Comparison of ENCODE assay signal across 23 mouse cellular contexts in genomic region chr6:131402606-131403005, GRCm38 (mm10). TPM values are rescaled to one million over a fixed set of nuclear protein-coding genes. Genes with fewer than 3 reads are reported as not detected.
A peak's percentile ranks its signal among the peaks of the same experiment; 100 is the strongest.
DNase-seq lines count a peak whose midpoint lies in the region; ATAC-seq and TF ChIP-seq lines count a peak whose summit lies in the region.
"Had no signal": no experiment of that assay in that cellular context is flagged by ENCODE, and none has a peak within 500 bp of the region (broad histone marks: within the 10 kb centered on the region; RNA-seq: fewer than 3 reads in every experiment).

No protein-coding gene starts in this region.

- DNase-seq in forebrain, embryonic 10.5 days (ENCODE audit: extremely low spot score, low spot score) = no peak
- no peak for DNase-seq in layer of hippocampus, adult 2 months (ENCODE audit: low spot score in 2 of 2)
- no peak for DNase-seq in layer of hippocampus, postnatal 36 days
- no peak for DNase-seq in limb, embryonic 10.5 days (ENCODE audit: low spot score)
- DNase-seq in telencephalon, adult 2 months (ENCODE audit: low read depth, low spot score) = peak; percentile 81
- DNase-seq in embryo, embryonic 10 days (ENCODE audit: low spot score) = no peak
- DNase-seq: adrenal gland, adult 2 months; adrenal gland, postnatal 14 days; cerebellum, adult 11-12 months; cerebellum, adult 8-10 months; cerebellum, postnatal 36 days; gastrocnemius, postnatal 25 days; heart, adult 2 months; heart, postnatal 14 days had no signal

- no peak overlapping the region for H3K4me3 ChIP-seq in forebrain, embryonic 16.5 days (replicated peaks; ENCODE audit: low read length)
- no peak overlapping the region for H3K4me3 ChIP-seq in forebrain, embryonic 10.5 days
- no peak overlapping the region for H3K4me3 ChIP-seq in layer of hippocampus, adult 2 months
- H3K4me3 ChIP-seq in limb, embryonic 15.5 days = no peak overlapping the region
- no peak overlapping the region for H3K4me3 ChIP-seq in limb, embryonic 10.5 days
- H3K4me3 ChIP-seq: embryonic facial prominence, embryonic 12.5 days; heart, adult 2 months; heart, embryonic 10.5 days; heart, embryonic 13.5 days had no signal

- no peaks in the 10 kb centered on the region for H3K27me3 ChIP-seq in forebrain, embryonic 16.5 days (replicated peaks; ENCODE audit: control insufficient read depth, insufficient read depth, low read length)
- no peaks in the 10 kb centered on the region for H3K27me3 ChIP-seq in forebrain, embryonic 10.5 days (ENCODE audit: poor library complexity, severe bottlenecking)
- H3K27me3 ChIP-seq in limb, embryonic 15.5 days = no peaks in the 10 kb centered on the region
- no peaks in the 10 kb centered on the region for H3K27me3 ChIP-seq in limb, embryonic 10.5 days (ENCODE audit: low read depth, poor library complexity, severe bottlenecking)
- H3K27me3 ChIP-seq: embryonic facial prominence, embryonic 12.5 days; heart, embryonic 13.5 days had no signal

- peak; percentile 45; the same call in 1 of the 2 replicates for ATAC-seq in forebrain, embryonic 16.5 days
- ATAC-seq in limb, embryonic 15.5 days (ENCODE audit: insufficient number of reproducible peaks, low FRiP score, low TSS enrichment, low read depth) = no peak
- ATAC-seq: CD4-positive, CD25-positive, alpha-beta regulatory T cell, adult 4 months; hindbrain, postnatal 0 days; inflammation-experienced regulatory T-cells, adult 6 months had no signal

- H3K4me1 ChIP-seq in forebrain, embryonic 16.5 days (replicated peaks; ENCODE audit: control insufficient read depth, insufficient read depth, low read length) = no peaks in the 10 kb centered on the region
- peaks cover 5% of the 10 kb centered on the region; the same call in 1 of the 2 replicates for H3K4me1 ChIP-seq in forebrain, embryonic 10.5 days
- no peaks in the 10 kb centered on the region for H3K4me1 ChIP-seq in limb, embryonic 15.5 days
- H3K4me1 ChIP-seq in limb, embryonic 10.5 days = no peaks in the 10 kb centered on the region
- H3K4me1 ChIP-seq: embryonic facial prominence, embryonic 12.5 days; heart, embryonic 10.5 days had no signal

- H3K4me2 ChIP-seq in forebrain, embryonic 16.5 days (ENCODE audit: low read length) = no peak overlapping the region
- H3K4me2 ChIP-seq in limb, embryonic 15.5 days = no peak overlapping the region
- H3K4me2 ChIP-seq: embryonic facial prominence, embryonic 12.5 days; heart, embryonic 13.5 days; hindbrain, embryonic 14.5 days had no signal

- TF ChIP-seq CTCF in layer of hippocampus, adult 2 months (conservative IDR thresholded peaks at IDR 0.05) = no peak

- H3K36me3 ChIP-seq in forebrain, embryonic 16.5 days (ENCODE audit: control insufficient read depth, insufficient read depth) = no peaks in the 10 kb centered on the region
- H3K36me3 ChIP-seq in forebrain, embryonic 10.5 days (replicated peaks) = no peaks in the 10 kb centered on the region
- no peaks in the 10 kb centered on the region for H3K36me3 ChIP-seq in limb, embryonic 15.5 days
- no peaks in the 10 kb centered on the region for H3K36me3 ChIP-seq in limb, embryonic 10.5 days
- H3K36me3 ChIP-seq: embryonic facial prominence, embryonic 12.5 days; heart, embryonic 10.5 days; heart, embryonic 13.5 days had no signal

- no peak overlapping the region for H3K9ac ChIP-seq in forebrain, embryonic 16.5 days (replicated peaks; ENCODE audit: low read depth, low read length)
- no peak overlapping the region for H3K9ac ChIP-seq in limb, embryonic 15.5 days
- H3K9ac ChIP-seq: embryonic facial prominence, embryonic 12.5 days; heart, embryonic 13.5 days; hindbrain, embryonic 14.5 days had no signal

- H3K27ac ChIP-seq in forebrain, embryonic 16.5 days (ENCODE audit: low read length) = no peak overlapping the region
- no peak overlapping the region for H3K27ac ChIP-seq in forebrain, embryonic 10.5 days
- peak overlapping the region; percentile 72 for H3K27ac ChIP-seq in layer of hippocampus, adult 2 months
- peak overlapping the region; percentile 27 for H3K27ac ChIP-seq in limb, embryonic 15.5 days
- no peak overlapping the region for H3K27ac ChIP-seq in limb, embryonic 10.5 days
- H3K27ac ChIP-seq: embryonic facial prominence, embryonic 12.5 days; heart, adult 2 months; heart, embryonic 10.5 days; heart, embryonic 13.5 days; hindbrain, embryonic 14.5 days; hindbrain, postnatal 0 days had no signal

- no peaks in the 10 kb centered on the region for H3K9me3 ChIP-seq in forebrain, embryonic 16.5 days (ENCODE audit: control insufficient read depth, low read length)
- no peaks in the 10 kb centered on the region for H3K9me3 ChIP-seq in forebrain, embryonic 10.5 days
- H3K9me3 ChIP-seq in limb, embryonic 15.5 days = no peaks in the 10 kb centered on the region
- no peaks in the 10 kb centered on the region for H3K9me3 ChIP-seq in limb, embryonic 10.5 days (replicated peaks)
- H3K9me3 ChIP-seq: embryonic facial prominence, embryonic 12.5 days; heart, embryonic 10.5 days; heart, embryonic 13.5 days had no signal

RNA-seq across cellular contexts. Expression of gene Ybx3, which starts 14.3 kb away (rescaled TPM):
- polyA plus RNA-seq in forebrain, embryonic 16.5 days (2015; fragmentation: Nextera tagmentation; extraction: Ambion mirVana) = 17.6 and 21.3 TPM in 2 replicates
- 41.6 and 42.5 TPM in 2 replicates for polyA plus RNA-seq in forebrain, embryonic 10.5 days (2016; fragmentation: Nextera tagmentation; extraction: Ambion mirVana)
- total RNA-seq in layer of hippocampus, adult 2 months (2021) = 10 to 100 TPM; 36.7 to 44.6 TPM
- total RNA-seq in layer of hippocampus, postnatal 36 days (2021) = 10 to 100 TPM; 41.3 to 42.9 TPM
- 83.7 and 89.1 TPM in 2 replicates for polyA plus RNA-seq in limb, embryonic 15.5 days (2015; fragmentation: Nextera tagmentation; extraction: Ambion mirVana)
- polyA plus RNA-seq in limb, embryonic 10.5 days (2016; fragmentation: Nextera tagmentation; extraction: Ambion mirVana) = 33.9 and 37.6 TPM in 2 replicates

RNA-seq across cellular contexts. Expression of gene Styk1, which starts 49.2 kb away (rescaled TPM):
- polyA plus RNA-seq in forebrain, embryonic 16.5 days (2015; fragmentation: Nextera tagmentation; extraction: Ambion mirVana) = 4.1 and 7.1 TPM in 2 replicates
- polyA plus RNA-seq in forebrain, embryonic 10.5 days (2016; fragmentation: Nextera tagmentation; extraction: Ambion mirVana) = 0.43 and 0.62 TPM in 2 replicates
- total RNA-seq in layer of hippocampus, adult 2 months (2021) = under 1 TPM; 0.52 to 0.67 TPM
- total RNA-seq in layer of hippocampus, postnatal 36 days (2021) = under 1 TPM; 0.51 to 0.52 TPM
- 1.3 and 1.9 TPM in 2 replicates for polyA plus RNA-seq in limb, embryonic 15.5 days (2015; fragmentation: Nextera tagmentation; extraction: Ambion mirVana)
- polyA plus RNA-seq in limb, embryonic 10.5 days (2016; fragmentation: Nextera tagmentation; extraction: Ambion mirVana) = 0.79 and 1.9 TPM in 2 replicates
- polyA plus RNA-seq: adrenal gland, adult 2 months; CD4-positive, CD25-positive, alpha-beta regulatory T cell, adult 4 months; inflammation-experienced regulatory T-cells, adult 6 months had no signal

Comparison
In these comparisons a context has a peak if more than half of its experiments do, and no peak if none do; other contexts are left out.
1. H3K27ac ChIP-seq: peak in layer of hippocampus, adult 2 months (single experiment) and limb, embryonic 15.5 days (single experiment); none in forebrain, embryonic 16.5 days (single experiment), forebrain, embryonic 10.5 days (single experiment) and limb, embryonic 10.5 days (single experiment).